Mouse (Mus musculus): ENCODE data around the gene Egfl7. TPM values are rescaled to one million over a fixed set of nuclear protein-coding genes. Genes with fewer than 3 reads are reported as not detected.

The Egfl7 gene
- polyA plus RNA-seq, 1 experiment from 2014 or later: 54.4 TPM

DNA sequence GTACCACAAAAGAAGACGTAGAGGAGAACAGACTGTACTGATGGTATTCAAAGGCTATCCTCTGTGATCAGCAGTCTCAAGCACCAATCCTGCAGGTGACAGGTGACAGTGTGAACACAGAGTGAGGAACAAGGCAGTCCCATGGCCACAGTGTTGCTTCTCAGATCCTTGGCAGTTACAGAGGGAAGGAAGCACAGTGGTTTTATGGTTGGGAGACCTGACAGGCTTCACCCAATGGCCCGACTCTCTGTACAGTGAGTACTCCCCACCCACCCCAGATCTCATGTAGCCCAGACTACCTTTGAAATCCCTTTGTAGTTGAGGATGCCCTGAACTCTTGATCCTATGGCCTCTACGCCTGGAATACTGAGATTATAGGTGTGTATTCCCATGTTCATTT lies 45.6 kb downstream of the Egfl7 start:
- no peak for ATAC-seq
- Histone ChIP-seq H3K9me3 (ENCODE audit: control insufficient read depth) (no peaks in the 10 kb centered on the region), H3K36me3 (ENCODE audit: control insufficient read depth, insufficient read depth) (no peaks in the 10 kb centered on the region), H3K27ac (ENCODE audit: low read depth, low read length) (no peak overlapping the region), H3K27me3 (replicated peaks; ENCODE audit: control insufficient read depth, insufficient read depth, low read length) (no peaks in the 10 kb centered on the region), H3K4me3 (ENCODE audit: low read depth, low read length) (no peak overlapping the region), H3K4me1 (replicated peaks; ENCODE audit: control insufficient read depth, insufficient read depth, low read length) (0 out of 2 replicates have a peak, but pooled peaks cover 3% of the 10 kb centered on the region), H3K4me2 (replicated peaks; ENCODE audit: low read depth) (no peak overlapping the region), H3K9ac (ENCODE audit: low read depth, low read length) (no peak overlapping the region)
- no peak for TF ChIP-seq CTCF (IDR thresholded peaks at IDR 0.05; ENCODE audit: low read depth)
- WGBS: 85% methylated on average over 3 of the region's 3 CpGs

- Histone ChIP-seq H3K4me1 (replicated peaks; ENCODE audit: control insufficient read depth, insufficient read depth, low read length) (0 out of 2 replicates have a peak, but pooled peaks cover 3% of the 10 kb centered on the region), H3K9ac (ENCODE audit: low read depth, low read length) (no peak overlapping the region), H3K4me2 (replicated peaks; ENCODE audit: low read depth) (no peak overlapping the region), H3K4me3 (ENCODE audit: low read depth, low read length) (no peak overlapping the region), H3K27ac (ENCODE audit: low read depth, low read length) (no peak overlapping the region), H3K36me3 (ENCODE audit: control insufficient read depth, insufficient read depth) (no peaks in the 10 kb centered on the region), H3K9me3 (ENCODE audit: control insufficient read depth) (no peaks in the 10 kb centered on the region), H3K27me3 (replicated peaks; ENCODE audit: control insufficient read depth, insufficient read depth, low read length) (no peaks in the 10 kb centered on the region)
- no peak for ATAC-seq
- peak; percentile 47 for TF ChIP-seq CTCF (IDR thresholded peaks at IDR 0.05; ENCODE audit: low read depth)
- WGBS: 73% methylated on average over 3 of the region's 3 CpGs
Observed at GRCm38 (mm10) chr2:26626081-26626480, 46.3 kb downstream of the Egfl7 start.

DNA sequence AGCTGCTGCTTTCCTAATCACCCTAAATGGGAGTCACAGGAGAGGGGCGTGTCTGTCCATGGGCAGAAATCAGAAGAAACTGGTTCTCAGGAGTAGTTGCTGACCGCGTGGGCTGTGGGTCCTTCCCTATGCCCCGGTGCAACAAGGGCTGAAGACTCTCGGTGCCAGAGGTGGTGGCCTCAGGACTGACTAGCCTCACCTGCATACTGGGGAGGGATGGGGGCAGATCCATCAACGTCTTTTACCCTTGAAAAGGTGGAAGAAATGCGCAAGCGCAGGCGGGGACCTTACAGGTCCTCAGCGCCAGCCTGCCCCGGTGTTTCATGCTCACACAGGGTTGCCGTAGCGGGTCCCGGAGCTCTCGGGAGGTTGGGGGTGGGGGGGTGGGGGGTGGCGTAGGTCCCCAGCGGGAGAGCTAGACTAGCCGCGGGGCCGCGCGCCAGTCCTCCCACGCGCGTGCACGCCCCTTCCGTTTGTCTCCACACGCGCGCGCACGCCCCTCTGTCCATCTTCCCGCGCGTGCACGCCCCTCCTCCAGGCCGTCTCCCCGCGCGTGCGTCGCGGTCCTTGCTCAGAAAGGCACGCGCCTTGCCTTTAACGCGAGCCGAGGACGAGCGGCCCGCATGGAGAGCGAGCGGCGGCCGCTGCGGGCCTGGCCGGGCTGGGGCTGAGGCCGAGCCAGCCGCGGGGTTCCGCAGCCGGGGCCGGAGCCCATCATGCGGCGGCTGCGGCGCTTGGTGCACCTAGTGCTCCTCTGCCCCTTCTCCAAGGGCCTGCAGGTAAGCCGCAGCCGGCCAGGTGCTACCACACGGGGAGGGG lies 48.3 kb downstream of the Egfl7 start, which contains the start of gene Fam69b:
TSS of gene Fam69b (plus strand) at position 537 of the 819 bp plus-strand sequence.
- under 1% methylated on average over 52 of the region's 70 CpGs for WGBS
- Histone ChIP-seq H3K4me3 (ENCODE audit: low read depth, low read length) (peak within 1 kb of the TSS; percentile 48), H3K27ac (ENCODE audit: low read depth, low read length) (no peak within 1 kb of the TSS), H3K4me2 (replicated peaks; ENCODE audit: low read depth) (peak within 1 kb of the TSS; percentile 90), H3K9ac (ENCODE audit: low read depth, low read length) (peak within 1 kb of the TSS; percentile 55), H3K27me3 (replicated peaks; ENCODE audit: control insufficient read depth, insufficient read depth, low read length) (no peaks in the 10 kb centered on the region), H3K36me3 (ENCODE audit: control insufficient read depth, insufficient read depth) (no peaks in the 10 kb centered on the region), H3K9me3 (ENCODE audit: control insufficient read depth) (no peaks in the 10 kb centered on the region), H3K4me1 (replicated peaks; ENCODE audit: control insufficient read depth, insufficient read depth, low read length) (0 out of 2 replicates have a peak, but pooled peaks cover 3% of the 10 kb centered on the region)
- ATAC-seq: peak; percentile 34
- TF ChIP-seq CTCF (IDR thresholded peaks at IDR 0.05; ENCODE audit: low read depth): no peak

DNA sequence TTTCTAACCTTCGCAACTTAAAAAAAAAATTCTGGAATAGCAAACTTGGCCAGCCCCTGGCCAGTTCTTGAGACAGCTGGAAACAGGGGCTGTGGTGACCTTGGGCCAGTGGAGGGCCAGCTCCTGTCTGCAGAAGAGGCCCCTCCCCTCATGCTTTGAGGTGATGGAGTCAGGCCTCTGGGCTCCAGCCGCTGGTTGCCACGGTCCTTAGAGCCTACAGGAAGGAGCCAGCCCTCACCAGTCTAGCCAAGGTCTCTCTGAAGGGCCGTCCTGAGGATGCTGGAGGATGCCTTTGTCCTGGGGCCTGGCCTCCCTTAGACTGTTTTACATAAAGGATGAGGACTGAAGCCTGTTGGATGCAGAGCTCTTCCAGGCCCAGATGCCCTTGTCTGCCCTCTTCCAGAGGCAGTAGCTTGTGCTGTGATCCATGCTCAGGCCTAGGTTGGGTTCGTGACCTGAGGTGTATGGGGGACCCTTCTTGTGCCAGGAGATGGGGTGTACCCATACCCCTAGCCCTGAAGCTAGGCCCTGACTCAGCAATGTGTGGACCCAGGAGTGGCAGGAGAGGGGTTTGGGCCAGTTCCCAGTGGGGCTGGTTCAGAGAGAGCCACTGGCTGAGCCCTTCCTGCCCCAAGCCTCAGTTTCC lies 49.1 kb downstream of the Egfl7 start:
- Histone ChIP-seq H3K9ac (ENCODE audit: low read depth, low read length) (peak overlapping the region; percentile 55; the same call in 1 of the 2 replicates), H3K27me3 (replicated peaks; ENCODE audit: control insufficient read depth, insufficient read depth, low read length) (no peaks in the 10 kb centered on the region), H3K9me3 (ENCODE audit: control insufficient read depth) (no peaks in the 10 kb centered on the region), H3K4me1 (replicated peaks; ENCODE audit: control insufficient read depth, insufficient read depth, low read length) (0 out of 2 replicates have a peak, but pooled peaks cover 3% of the 10 kb centered on the region), H3K36me3 (ENCODE audit: control insufficient read depth, insufficient read depth) (no peaks in the 10 kb centered on the region), H3K4me3 (ENCODE audit: low read depth, low read length) (peak overlapping the region; percentile 48), H3K4me2 (replicated peaks; ENCODE audit: low read depth) (peak overlapping the region; percentile 90), H3K27ac (ENCODE audit: low read depth, low read length) (no peak overlapping the region)
- ATAC-seq: peak; percentile 10; the same call in 1 of the 2 replicates
- TF ChIP-seq CTCF (IDR thresholded peaks at IDR 0.05; ENCODE audit: low read depth): no peak
- WGBS: 37% methylated on average over 5 of the region's 5 CpGs

- no peak for TF ChIP-seq CTCF (IDR thresholded peaks at IDR 0.05; ENCODE audit: low read depth)
- H3K4me3 ChIP-seq (ENCODE audit: low read depth, low read length): no peak overlapping the region
- no peak overlapping the region for H3K27ac ChIP-seq (ENCODE audit: low read depth, low read length)
- H3K9me3 ChIP-seq (ENCODE audit: control insufficient read depth): no peaks in the 10 kb centered on the region
- no peak overlapping the region for H3K9ac ChIP-seq (ENCODE audit: low read depth, low read length)
- H3K4me1 ChIP-seq (replicated peaks; ENCODE audit: control insufficient read depth, insufficient read depth, low read length): 0 out of 2 replicates have a peak, but pooled peaks cover 3% of the 10 kb centered on the region
- no peaks in the 10 kb centered on the region for H3K27me3 ChIP-seq (replicated peaks; ENCODE audit: control insufficient read depth, insufficient read depth, low read length)
- H3K4me2 ChIP-seq (replicated peaks; ENCODE audit: low read depth): no peak overlapping the region
- 87% methylated on average over 16 of the region's 16 CpGs for WGBS
- H3K36me3 ChIP-seq (ENCODE audit: control insufficient read depth, insufficient read depth): peaks cover 35% of the 10 kb centered on the region
- ATAC-seq: no peak
Observed at GRCm38 (mm10) chr2:26632541-26633395, 53.0 kb downstream of the Egfl7 start.
